Mouse (Mus musculus): ENCODE measurements around the gene Sfrp4. TPM values are rescaled to one million over a fixed set of nuclear protein-coding genes. Genes with fewer than 3 reads are reported as not detected.

The Sfrp4 gene
- total and polyA plus RNA-seq, 2 experiments from 2014 or later = 0.15 TPM; not detected in 1

DNA sequence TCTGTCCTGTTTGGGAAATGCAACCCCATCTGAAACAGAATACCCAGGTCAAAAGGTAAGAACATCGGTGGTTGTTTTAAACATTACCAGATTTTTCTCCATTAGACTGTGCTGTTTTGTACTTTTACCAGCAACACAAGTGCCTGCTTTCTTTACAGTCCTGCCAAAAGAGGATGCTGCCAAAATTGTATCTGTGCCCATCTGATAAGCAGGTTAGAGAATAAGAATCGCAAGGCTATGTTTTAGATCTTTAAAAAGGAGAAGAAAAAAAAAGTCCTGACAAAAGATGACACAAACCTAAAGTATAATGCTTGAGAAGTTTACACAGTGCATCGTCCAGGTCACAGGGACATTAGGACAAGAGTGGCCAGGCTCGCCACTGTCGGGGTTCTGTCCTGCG lies 23.7 kb upstream of the Sfrp4 start:
- TF ChIP-seq EP300 (IDR thresholded peaks at IDR 0.05; ENCODE audit: low read depth) (no peak), CTCF (IDR thresholded peaks at IDR 0.05; ENCODE audit: low read depth) (no peak)
- DNase-seq (ENCODE audit: low spot score) (no peak), ATAC-seq (ENCODE audit: insufficient read depth, low read depth) (no peak)
- no peaks in the 10 kb centered on the region for H3K4me1 ChIP-seq (ENCODE audit: control insufficient read depth, insufficient read depth)
- no peaks in the 10 kb centered on the region for H3K9me3 ChIP-seq (replicated peaks; ENCODE audit: control insufficient read depth, low read length)
- no peak overlapping the region for H3K4me2 ChIP-seq (ENCODE audit: low read depth, low read length)
- H3K9ac ChIP-seq (replicated peaks; ENCODE audit: low read depth, low read length) = no peak overlapping the region
- no peak overlapping the region for H3K4me3 ChIP-seq (ENCODE audit: low read depth, low read length)
- 74% methylated on average over 6 of the region's 6 CpGs for WGBS
- no peak overlapping the region for H3K27ac ChIP-seq (ENCODE audit: low read depth)
- H3K27me3 ChIP-seq (ENCODE audit: control insufficient read depth, insufficient read depth, low read length) = no peaks in the 10 kb centered on the region
- H3K36me3 ChIP-seq (replicated peaks; ENCODE audit: control insufficient read depth, insufficient read depth, low read length) = no peaks in the 10 kb centered on the region

DNA sequence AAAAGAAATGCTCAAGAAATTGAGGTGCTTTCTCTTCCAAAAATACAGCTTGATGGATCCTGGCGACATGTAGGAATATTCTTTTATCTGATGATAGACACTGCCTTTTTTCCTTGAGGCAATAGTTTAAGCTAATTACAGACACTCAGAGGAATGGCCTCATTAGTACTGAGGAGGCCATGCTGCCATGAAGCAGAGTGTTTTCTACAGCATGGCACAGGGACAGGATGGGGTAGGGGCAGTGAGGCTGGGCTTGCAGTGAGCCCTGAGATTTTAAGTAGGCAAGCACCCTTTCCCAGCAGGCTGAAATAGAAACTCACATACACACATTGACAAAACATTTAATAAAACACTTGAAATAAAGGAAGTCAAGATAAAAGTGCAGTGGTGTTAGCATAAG lies 20.4 kb upstream of the Sfrp4 start:
- H3K9ac ChIP-seq (replicated peaks; ENCODE audit: low read depth, low read length) = no peak overlapping the region
- H3K9me3 ChIP-seq (replicated peaks; ENCODE audit: control insufficient read depth, low read length) = no peaks in the 10 kb centered on the region
- DNase-seq (ENCODE audit: low spot score) = no peak
- ATAC-seq (ENCODE audit: insufficient read depth, low read depth) = no peak
- no peaks in the 10 kb centered on the region for H3K36me3 ChIP-seq (replicated peaks; ENCODE audit: control insufficient read depth, insufficient read depth, low read length)
- H3K27me3 ChIP-seq (ENCODE audit: control insufficient read depth, insufficient read depth, low read length) = no peaks in the 10 kb centered on the region
- no peaks in the 10 kb centered on the region for H3K4me1 ChIP-seq (ENCODE audit: control insufficient read depth, insufficient read depth)
- WGBS = 70% methylated on average over 1 of the region's 1 CpGs
- H3K4me2 ChIP-seq (ENCODE audit: low read depth, low read length) = no peak overlapping the region
- no peak overlapping the region for H3K27ac ChIP-seq (ENCODE audit: low read depth)
- TF ChIP-seq EP300 (IDR thresholded peaks at IDR 0.05; ENCODE audit: low read depth) (no peak), CTCF (IDR thresholded peaks at IDR 0.05; ENCODE audit: low read depth) (no peak)
- no peak overlapping the region for H3K4me3 ChIP-seq (ENCODE audit: low read depth, low read length)

DNA sequence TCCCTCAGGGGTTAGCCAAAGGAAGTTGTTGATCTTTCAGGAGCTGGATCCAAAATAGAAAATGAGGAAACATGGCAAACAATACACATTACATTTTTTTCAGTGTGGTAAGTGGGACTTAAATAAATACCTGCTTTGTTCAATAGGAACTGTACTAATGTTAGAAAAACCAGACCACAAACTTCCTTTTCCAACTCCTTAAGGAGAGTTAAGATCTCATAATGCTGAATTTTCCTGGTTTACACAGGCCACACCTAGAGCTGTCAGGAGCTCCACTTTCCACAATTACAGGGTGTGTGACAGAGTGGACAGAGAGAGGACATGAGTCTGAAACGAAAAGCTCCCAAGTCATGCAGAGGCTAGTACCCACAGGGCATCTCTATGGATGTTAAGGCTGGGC lies 19.2 kb upstream of the Sfrp4 start:
- no peaks in the 10 kb centered on the region for H3K36me3 ChIP-seq (replicated peaks; ENCODE audit: control insufficient read depth, insufficient read depth, low read length)
- no peaks in the 10 kb centered on the region for H3K27me3 ChIP-seq (ENCODE audit: control insufficient read depth, insufficient read depth, low read length)
- no peaks in the 10 kb centered on the region for H3K9me3 ChIP-seq (replicated peaks; ENCODE audit: control insufficient read depth, low read length)
- ATAC-seq (ENCODE audit: insufficient read depth, low read depth) (no peak), DNase-seq (ENCODE audit: low spot score) (no peak)
- no peak overlapping the region for H3K9ac ChIP-seq (replicated peaks; ENCODE audit: low read depth, low read length)
- H3K4me1 ChIP-seq (ENCODE audit: control insufficient read depth, insufficient read depth) = no peaks in the 10 kb centered on the region
- H3K4me2 ChIP-seq (ENCODE audit: low read depth, low read length) = no peak overlapping the region
- H3K4me3 ChIP-seq (ENCODE audit: low read depth, low read length) = no peak overlapping the region
- WGBS = 77% methylated on average over 1 of the region's 1 CpGs
- H3K27ac ChIP-seq (ENCODE audit: low read depth) = no peak overlapping the region
- TF ChIP-seq EP300 (IDR thresholded peaks at IDR 0.05; ENCODE audit: low read depth) = no peak
- no peak for TF ChIP-seq CTCF (IDR thresholded peaks at IDR 0.05; ENCODE audit: low read depth)

DNA sequence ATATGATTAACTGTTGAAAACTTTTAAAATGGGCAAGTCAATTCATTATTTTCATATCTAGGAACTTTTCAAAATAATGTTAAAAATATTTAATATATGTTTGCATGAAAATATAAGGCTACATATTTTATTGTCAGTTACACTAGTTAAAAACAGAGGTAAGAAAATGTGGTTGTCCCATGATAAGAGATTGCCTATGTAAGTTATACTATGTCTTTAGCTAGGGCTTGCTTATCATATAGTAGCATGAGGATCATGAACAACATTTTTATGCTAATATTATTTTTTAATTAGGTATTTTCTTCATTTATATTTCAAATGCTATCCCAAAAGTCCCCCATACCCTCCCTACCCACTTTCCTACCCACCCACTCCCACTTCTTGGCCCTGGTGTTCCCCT lies 18.0 kb upstream of the Sfrp4 start:
- TF ChIP-seq CTCF (IDR thresholded peaks at IDR 0.05; ENCODE audit: low read depth) = no peak
- TF ChIP-seq EP300 (IDR thresholded peaks at IDR 0.05; ENCODE audit: low read depth) = no peak
- no peaks in the 10 kb centered on the region for H3K9me3 ChIP-seq (replicated peaks; ENCODE audit: control insufficient read depth, low read length)

GRCm38 (mm10) chr13:19608120-19608519 lies 14.8 kb upstream of the Sfrp4 start:
- Histone ChIP-seq H3K9ac (replicated peaks; ENCODE audit: low read depth, low read length) (no peak overlapping the region), H3K27ac (ENCODE audit: low read depth) (no peak overlapping the region), H3K9me3 (replicated peaks; ENCODE audit: control insufficient read depth, low read length) (no peaks in the 10 kb centered on the region), H3K36me3 (replicated peaks; ENCODE audit: control insufficient read depth, insufficient read depth, low read length) (no peaks in the 10 kb centered on the region), H3K4me1 (ENCODE audit: control insufficient read depth, insufficient read depth) (no peaks in the 10 kb centered on the region), H3K27me3 (ENCODE audit: control insufficient read depth, insufficient read depth, low read length) (no peaks in the 10 kb centered on the region), H3K4me3 (ENCODE audit: low read depth, low read length) (no peak overlapping the region), H3K4me2 (ENCODE audit: low read depth, low read length) (no peak overlapping the region)
- DNase-seq (ENCODE audit: low spot score) = no peak
- no peak for ATAC-seq (ENCODE audit: insufficient read depth, low read depth)
- TF ChIP-seq CTCF (IDR thresholded peaks at IDR 0.05; ENCODE audit: low read depth) = no peak

More for the DNA sequence above, 18.0 kb upstream of the Sfrp4 start:
- no peak overlapping the region for H3K4me2 ChIP-seq (ENCODE audit: low read depth, low read length)
- H3K36me3 ChIP-seq (replicated peaks; ENCODE audit: control insufficient read depth, insufficient read depth, low read length) = no peaks in the 10 kb centered on the region
- DNase-seq (ENCODE audit: low spot score) (no peak), ATAC-seq (ENCODE audit: insufficient read depth, low read depth) (no peak)
- no peak overlapping the region for H3K27ac ChIP-seq (ENCODE audit: low read depth)
- H3K4me1 ChIP-seq (ENCODE audit: control insufficient read depth, insufficient read depth) = no peaks in the 10 kb centered on the region
- no peaks in the 10 kb centered on the region for H3K27me3 ChIP-seq (ENCODE audit: control insufficient read depth, insufficient read depth, low read length)
- no peak overlapping the region for H3K4me3 ChIP-seq (ENCODE audit: low read depth, low read length)
- H3K9ac ChIP-seq (replicated peaks; ENCODE audit: low read depth, low read length) = no peak overlapping the region

DNA sequence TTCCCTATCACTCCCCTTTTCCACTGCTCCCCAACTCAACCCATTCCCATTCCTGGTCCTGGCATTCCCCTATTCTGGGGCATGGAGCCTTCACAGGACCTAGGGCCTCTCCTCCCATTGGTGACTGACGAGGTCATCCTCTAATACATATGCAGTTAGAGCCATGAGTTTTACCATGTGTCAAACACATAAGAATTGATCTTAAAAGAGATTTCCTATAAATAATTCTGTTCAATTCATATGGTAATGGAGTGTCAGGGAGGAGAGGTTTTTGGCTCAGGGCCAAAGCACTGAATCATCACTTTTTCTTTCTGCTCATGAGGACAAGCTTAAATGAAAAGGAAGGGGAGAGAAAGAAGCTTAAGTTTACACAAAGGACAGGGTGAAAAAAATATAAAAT lies 10.6 kb upstream of the Sfrp4 start:
- DNase-seq (ENCODE audit: low spot score) (no peak), ATAC-seq (ENCODE audit: insufficient read depth, low read depth) (no peak)
- no peaks in the 10 kb centered on the region for H3K36me3 ChIP-seq (replicated peaks; ENCODE audit: control insufficient read depth, insufficient read depth, low read length)
- H3K27ac ChIP-seq (ENCODE audit: low read depth) = no peak overlapping the region
- H3K27me3 ChIP-seq (ENCODE audit: control insufficient read depth, insufficient read depth, low read length) = no peaks in the 10 kb centered on the region
- WGBS = 82% methylated on average over 1 of the region's 1 CpGs
- TF ChIP-seq EP300 (IDR thresholded peaks at IDR 0.05; ENCODE audit: low read depth) (no peak), CTCF (IDR thresholded peaks at IDR 0.05; ENCODE audit: low read depth) (no peak)
- no peaks in the 10 kb centered on the region for H3K9me3 ChIP-seq (replicated peaks; ENCODE audit: control insufficient read depth, low read length)
- no peak overlapping the region for H3K4me2 ChIP-seq (ENCODE audit: low read depth, low read length)
- no peak overlapping the region for H3K9ac ChIP-seq (replicated peaks; ENCODE audit: low read depth, low read length)
- H3K4me1 ChIP-seq (ENCODE audit: control insufficient read depth, insufficient read depth) = no peaks in the 10 kb centered on the region
- no peak overlapping the region for H3K4me3 ChIP-seq (ENCODE audit: low read depth, low read length)

All from heart, postnatal 0 days (tissue).